In the genomic region with DNA sequence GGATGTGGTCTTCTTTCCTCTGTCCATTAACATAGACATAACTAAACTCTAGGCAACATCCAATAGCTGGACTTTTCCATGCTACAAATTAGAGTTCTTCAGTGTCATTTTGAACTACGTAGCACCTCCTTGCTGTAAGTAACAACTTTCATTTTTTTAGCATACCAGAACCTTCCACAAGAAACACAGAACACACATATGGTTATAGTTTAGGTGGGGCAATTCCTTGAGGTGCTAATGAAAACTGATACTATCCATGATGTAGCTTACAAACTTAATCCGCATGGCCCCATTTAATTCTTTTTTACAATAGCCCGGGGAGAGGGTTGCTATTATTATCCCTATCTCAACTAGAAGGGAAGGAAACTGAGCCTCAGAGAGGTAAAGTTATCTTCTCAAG, we compare ENCODE assay signal across 29 mouse cellular contexts. TPM values are rescaled to one million over a fixed set of nuclear protein-coding genes. Genes with fewer than 3 reads are reported as not detected.
"Had no signal": no experiment of that assay in that cellular context is flagged by ENCODE, and none has a peak within 500 bp of the region (broad histone marks: within the 10 kb centered on the region; RNA-seq: fewer than 3 reads in every experiment).

No protein-coding gene starts in this region.

- DNase-seq: cerebellum, adult 2 months; cerebellum, adult 8-10 months; cerebellum, adult 9-10 months; cerebellum, adult 9-11 months; cerebellum, postnatal 10 days; cerebellum, postnatal 14 days; cerebellum, postnatal 25 days; cerebellum, postnatal 36 days; embryo, embryonic 11 days; forebrain, postnatal 0 days; gastrocnemius, adult 2 months; gastrocnemius, postnatal 10 days; gastrocnemius, postnatal 14 days; gastrocnemius, postnatal 25 days; gastrocnemius, postnatal 36 days; heart, adult 18-20 months had no signal

- H3K27me3 ChIP-seq: embryonic facial prominence, embryonic 12.5 days; embryonic facial prominence, embryonic 13.5 days; embryonic facial prominence, embryonic 15.5 days; forebrain, embryonic 12.5 days; forebrain, embryonic 13.5 days; forebrain, embryonic 15.5 days had no signal

- H3K4me3 ChIP-seq: embryonic facial prominence, embryonic 10.5 days; embryonic facial prominence, embryonic 12.5 days; embryonic facial prominence, embryonic 13.5 days; embryonic facial prominence, embryonic 15.5 days; erythroblast, embryonic 14.5 days; forebrain, embryonic 10.5 days; forebrain, embryonic 12.5 days; forebrain, embryonic 13.5 days; forebrain, embryonic 15.5 days; gastrocnemius, adult 2 months had no signal

- H3K4me1 ChIP-seq: embryonic facial prominence, embryonic 10.5 days; embryonic facial prominence, embryonic 13.5 days; embryonic facial prominence, embryonic 15.5 days; forebrain, embryonic 10.5 days; forebrain, embryonic 12.5 days; forebrain, embryonic 13.5 days; forebrain, embryonic 15.5 days had no signal

- H3K4me2 ChIP-seq: embryonic facial prominence, embryonic 12.5 days; embryonic facial prominence, embryonic 13.5 days; embryonic facial prominence, embryonic 15.5 days; forebrain, embryonic 12.5 days; forebrain, embryonic 13.5 days; forebrain, embryonic 15.5 days had no signal

- H3K9me3 ChIP-seq: embryonic facial prominence, embryonic 10.5 days; embryonic facial prominence, embryonic 12.5 days; embryonic facial prominence, embryonic 13.5 days; embryonic facial prominence, embryonic 15.5 days; forebrain, embryonic 10.5 days; forebrain, embryonic 12.5 days; forebrain, embryonic 13.5 days; forebrain, embryonic 15.5 days had no signal

- H3K27ac ChIP-seq: embryonic facial prominence, embryonic 10.5 days; embryonic facial prominence, embryonic 12.5 days; embryonic facial prominence, embryonic 13.5 days; embryonic facial prominence, embryonic 15.5 days; forebrain, embryonic 10.5 days; forebrain, embryonic 12.5 days; forebrain, embryonic 13.5 days; forebrain, embryonic 15.5 days; gastrocnemius, adult 2 months had no signal

- ATAC-seq: forebrain, embryonic 13.5 days; forebrain, embryonic 14.5 days; forebrain, embryonic 15.5 days; forebrain, embryonic 16.5 days; forebrain, postnatal 0 days had no signal

- H3K36me3 ChIP-seq: embryonic facial prominence, embryonic 10.5 days; embryonic facial prominence, embryonic 12.5 days; embryonic facial prominence, embryonic 13.5 days; embryonic facial prominence, embryonic 15.5 days; forebrain, embryonic 10.5 days; forebrain, embryonic 12.5 days; forebrain, embryonic 15.5 days had no signal

- H3K9ac ChIP-seq: embryonic facial prominence, embryonic 12.5 days; embryonic facial prominence, embryonic 13.5 days; embryonic facial prominence, embryonic 15.5 days; forebrain, embryonic 12.5 days; forebrain, embryonic 13.5 days; forebrain, embryonic 15.5 days; forebrain, postnatal 0 days had no signal

RNA-seq across cellular contexts. Expression of gene Ankrd22, which starts 8.2 kb away (rescaled TPM):
- polyA plus RNA-seq: erythroblast, embryonic 14.5 days; forebrain, embryonic 11.5 days; forebrain, embryonic 12.5 days; forebrain, embryonic 13.5 days; forebrain, embryonic 14.5 days; forebrain, embryonic 15.5 days; forebrain, embryonic 16.5 days; forebrain, postnatal 0 days; frontal cortex, adult 2 months had no signal

RNA-seq across cellular contexts. Expression of gene Stambpl1, which starts 18.0 kb away (rescaled TPM):
- polyA plus RNA-seq: erythroblast, embryonic 14.5 days had no signal
